Mouse (Mus musculus): ENCODE measurements around the gene Adarb1. TPM values are rescaled to one million over a fixed set of nuclear protein-coding genes. Genes with fewer than 3 reads are reported as not detected.

Gene Adarb1
- polyA plus RNA-seq, 1 experiment from 2014 or later: 12.1 TPM

- WGBS: 89% methylated on average over 14 of the region's 14 CpGs
- no peak for ATAC-seq (ENCODE audit: low FRiP score, low TSS enrichment)
- Histone ChIP-seq H3K9ac (replicated peaks; ENCODE audit: low read length) (no peak overlapping the region), H3K27ac (replicated peaks; ENCODE audit: low read depth, low read length) (no peak overlapping the region), H3K36me3 (ENCODE audit: control insufficient read depth, insufficient read depth, low read length) (no peaks in the 10 kb centered on the region), H3K9me3 (ENCODE audit: control insufficient read depth, low read length) (no peaks in the 10 kb centered on the region), H3K4me3 (replicated peaks; ENCODE audit: low read depth, low read length) (no peak overlapping the region), H3K27me3 (ENCODE audit: control insufficient read depth, insufficient read depth, low read length) (no peaks in the 10 kb centered on the region), H3K4me1 (ENCODE audit: control insufficient read depth, insufficient read depth, low read length) (no peaks in the 10 kb centered on the region), H3K4me2 (ENCODE audit: low read length) (no peak overlapping the region)
- DNase-seq: no peak
These were observed 175.2 kb downstream of the Adarb1 start for GRCm38 (mm10) chr10:77242871-77243270.

- ATAC-seq (ENCODE audit: low FRiP score, low TSS enrichment): no peak
- no peak overlapping the region for H3K9ac ChIP-seq (replicated peaks; ENCODE audit: low read length)
- WGBS: 88% methylated on average over 3 of the region's 3 CpGs
- H3K4me2 ChIP-seq (ENCODE audit: low read length): no peak overlapping the region
- no peaks in the 10 kb centered on the region for H3K27me3 ChIP-seq (ENCODE audit: control insufficient read depth, insufficient read depth, low read length)
- H3K36me3 ChIP-seq (ENCODE audit: control insufficient read depth, insufficient read depth, low read length): no peaks in the 10 kb centered on the region
- no peaks in the 10 kb centered on the region for H3K4me1 ChIP-seq (ENCODE audit: control insufficient read depth, insufficient read depth, low read length)
- H3K4me3 ChIP-seq (replicated peaks; ENCODE audit: low read depth, low read length): no peak overlapping the region
- H3K27ac ChIP-seq (replicated peaks; ENCODE audit: low read depth, low read length): no peak overlapping the region
- no peaks in the 10 kb centered on the region for H3K9me3 ChIP-seq (ENCODE audit: control insufficient read depth, low read length)
- no peak for DNase-seq
These were observed 175.7 kb downstream of the Adarb1 start for GRCm38 (mm10) chr10:77242396-77242795.

GRCm38 (mm10) chr10:77240764-77241163 lies 177.3 kb downstream of the Adarb1 start:
- ATAC-seq (ENCODE audit: low FRiP score, low TSS enrichment) (no peak), DNase-seq (no peak)
- Histone ChIP-seq H3K36me3 (ENCODE audit: control insufficient read depth, insufficient read depth, low read length) (no peaks in the 10 kb centered on the region), H3K27me3 (ENCODE audit: control insufficient read depth, insufficient read depth, low read length) (no peaks in the 10 kb centered on the region), H3K9ac (replicated peaks; ENCODE audit: low read length) (no peak overlapping the region), H3K27ac (replicated peaks; ENCODE audit: low read depth, low read length) (no peak overlapping the region), H3K4me3 (replicated peaks; ENCODE audit: low read depth, low read length) (no peak overlapping the region), H3K4me1 (ENCODE audit: control insufficient read depth, insufficient read depth, low read length) (no peaks in the 10 kb centered on the region), H3K4me2 (ENCODE audit: low read length) (no peak overlapping the region), H3K9me3 (ENCODE audit: control insufficient read depth, low read length) (no peaks in the 10 kb centered on the region)
- WGBS: 92% methylated on average over 8 of the region's 8 CpGs

Other genes with a start within 250 kb of the Adarb1 start
- 43.4 and 52.0 TPM in 2 replicates for gene Pofut2, start 159.1 kb downstream of the Adarb1 start, polyA plus RNA-seq (2014; fragmentation: Nextera tagmentation; extraction: Ambion mirVana)
- gene Fam207a, start 97.5 kb upstream of the Adarb1 start, polyA plus RNA-seq (2014; fragmentation: Nextera tagmentation; extraction: Ambion mirVana): 37.4 and 41.2 TPM in 2 replicates
- gene Itgb2, start 112.0 kb upstream of the Adarb1 start, polyA plus RNA-seq (2014; fragmentation: Nextera tagmentation; extraction: Ambion mirVana): 0.49 and 0.91 TPM in 2 replicates
- 52.1 and 71.8 TPM in 2 replicates for gene Pttg1ip, start 163.4 kb upstream of the Adarb1 start, polyA plus RNA-seq (2014; fragmentation: Nextera tagmentation; extraction: Ambion mirVana)
- gene Sumo3, start 187.8 kb upstream of the Adarb1 start, polyA plus RNA-seq (2014; fragmentation: Nextera tagmentation; extraction: Ambion mirVana): 253 and 287 TPM in 2 replicates
- gene Gm49325, start 187.9 kb upstream of the Adarb1 start, polyA plus RNA-seq (2014; fragmentation: Nextera tagmentation; extraction: Ambion mirVana): 16.3 TPM in 1 of 2 replicates, not detected in the other
- gene Ube2g2, start 204.0 kb upstream of the Adarb1 start, polyA plus RNA-seq (2014; fragmentation: Nextera tagmentation; extraction: Ambion mirVana): 55.6 and 66.6 TPM in 2 replicates